Mouse (Mus musculus) adrenal gland, adult 10 weeks (tissue): ENCODE results near the gene Vmn1r214. TPM values are rescaled to one million over a fixed set of nuclear protein-coding genes. Genes with fewer than 3 reads are reported as not detected.

Experiments
- polyA plus RNA-seq: library from polyadenylated mRNA; stranded (reverse); fragments of 350-450 nt; fragmentation: Illumina TruSeq; extraction: RNeasy Lipid Tissue Mini Kit (QIAGEN cat#74804); gene quantifications from one replicate; pipeline ENCODE4 v1.2.3, GENCODE M21; 2014; ENCODE audit warnings: low read depth, low replicate concordance

The Vmn1r214 gene
- polyA plus RNA-seq: not detected

DNA sequence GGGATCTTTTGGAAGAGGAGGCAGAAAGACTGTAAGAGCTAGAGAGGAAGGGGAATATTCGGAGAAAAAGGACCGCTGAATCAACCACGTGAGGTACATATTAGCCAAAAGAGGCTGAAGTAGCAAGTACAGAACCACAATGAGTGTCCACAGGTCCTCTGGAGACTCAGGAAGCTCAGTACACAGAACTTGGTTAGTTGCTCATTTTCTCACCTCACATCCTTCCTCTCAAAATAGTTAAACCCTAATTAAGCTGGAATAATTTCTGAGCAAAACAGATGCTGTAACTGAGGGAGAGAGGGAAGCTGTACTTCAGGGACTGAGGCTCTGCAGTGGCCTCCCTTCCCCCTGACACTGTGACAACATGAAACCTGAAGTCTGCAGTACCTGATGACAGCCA is at the start of gene Vmn1r214:
TSS of gene Vmn1r214 (plus strand) at position 301 of the 400 bp plus-strand sequence.

GRCm38 (mm10) chr13:23007356-23007755 is 22.9 kb upstream of the Vmn1r214 start, which contains the start of gene Vmn1r213:
TSS of gene Vmn1r213 (plus strand) at chr13:23007656.

DNA sequence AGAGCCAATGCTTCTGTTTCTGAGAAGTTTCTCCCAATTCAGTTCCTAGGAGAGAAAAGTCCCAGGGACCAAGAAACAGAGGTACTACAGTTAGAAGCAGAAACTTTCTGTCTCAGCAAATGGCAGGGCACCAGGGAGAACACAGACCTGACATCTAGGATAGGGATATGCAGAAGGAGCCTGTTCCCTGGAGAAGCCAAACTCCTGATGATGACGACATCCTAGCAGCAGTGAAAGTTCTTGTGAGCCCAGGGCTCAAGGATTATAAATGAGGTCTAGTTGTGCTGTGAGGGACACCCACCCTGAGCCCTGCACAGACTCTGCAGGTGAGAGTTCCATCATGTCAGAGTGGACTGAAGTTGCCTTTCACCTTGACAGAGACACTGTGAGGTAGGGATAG is 37.5 kb downstream of the Vmn1r214 start, which contains the start of gene Vmn1r215:
TSS of gene Vmn1r215 (plus strand) at position 301 of the 400 bp plus-strand sequence.

Other genes with a start within 250 kb of the Vmn1r214 start
- gene Vmn1r209, start 220.7 kb upstream of the Vmn1r214 start, polyA plus RNA-seq: not detected
- not detected for gene Vmn1r210, start 199.1 kb upstream of the Vmn1r214 start, polyA plus RNA-seq
- not detected for gene Vmn1r211, start 172.9 kb upstream of the Vmn1r214 start, polyA plus RNA-seq
- gene Vmn1r212, start 146.2 kb upstream of the Vmn1r214 start, polyA plus RNA-seq: not detected
- gene Vmn1r213, start 22.8 kb upstream of the Vmn1r214 start, polyA plus RNA-seq: not detected
- not detected for gene Vmn1r215, start 37.6 kb downstream of the Vmn1r214 start, polyA plus RNA-seq
- not detected for gene Vmn1r217, start 87.8 kb downstream of the Vmn1r214 start, polyA plus RNA-seq
- gene Vmn1r218, start 102.7 kb downstream of the Vmn1r214 start, polyA plus RNA-seq: not detected
- not detected for gene Vmn1r219, start 128.9 kb downstream of the Vmn1r214 start, polyA plus RNA-seq
- gene Vmn1r220, start 157.6 kb downstream of the Vmn1r214 start, polyA plus RNA-seq: not detected
- not detected for gene Vmn1r221, start 183.7 kb downstream of the Vmn1r214 start, polyA plus RNA-seq
- gene Vmn1r222, start 205.5 kb downstream of the Vmn1r214 start, polyA plus RNA-seq: not detected
- gene Vmn1r223, start 216.7 kb downstream of the Vmn1r214 start, polyA plus RNA-seq: not detected